Mouse (Mus musculus): ENCODE data around the gene Gm20708. TPM values are rescaled to one million over a fixed set of nuclear protein-coding genes. Genes with fewer than 3 reads are reported as not detected.

Gene Gm20708
- polyA plus RNA-seq, 1 experiment = 12.3 TPM

DNA sequence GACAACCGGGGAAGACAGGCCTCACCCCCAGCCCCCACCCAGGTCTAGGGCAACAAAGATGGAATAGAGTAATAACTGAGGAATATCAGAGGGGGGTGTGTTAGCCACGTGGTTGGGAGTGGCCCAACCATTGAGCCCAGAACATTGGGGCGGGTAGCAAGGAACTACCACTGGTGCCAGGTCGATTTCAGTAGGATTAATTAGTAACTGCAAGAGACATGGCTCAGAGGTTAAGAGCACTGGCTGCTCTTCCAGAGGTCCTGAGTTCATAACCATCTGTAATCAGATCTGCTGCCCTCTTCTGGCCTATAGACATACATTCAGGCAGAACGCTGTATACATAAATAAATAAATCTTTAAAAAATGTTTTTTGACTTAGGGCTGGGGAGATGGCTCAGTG lies 37.2 kb downstream of the Gm20708 start:
- H3K4me1 ChIP-seq (ENCODE audit: control insufficient read depth, insufficient read depth, low read length) = no peaks in the 10 kb centered on the region; the same call in 1 of the 2 replicates
- TF ChIP-seq POLR2A (IDR thresholded peaks at IDR 0.05; ENCODE audit: borderline replicate concordance, control insufficient read depth, low read depth, low read length) = no peak
- TF ChIP-seq CTCF (IDR thresholded peaks at IDR 0.05; ENCODE audit: control insufficient read depth, insufficient read depth, low read length) = no peak
- 0 out of 2 replicates have a peak overlapping the region, but pooled peaks have one; percentile 27 for H3K27ac ChIP-seq (ENCODE audit: control insufficient read depth, insufficient read depth, low read depth, low read length, poor library complexity)
- H3K4me3 ChIP-seq (replicated peaks; ENCODE audit: control insufficient read depth, low read depth, low read length) = no peak overlapping the region
- WGBS = 48% methylated on average over 5 of the region's 5 CpGs

DNA sequence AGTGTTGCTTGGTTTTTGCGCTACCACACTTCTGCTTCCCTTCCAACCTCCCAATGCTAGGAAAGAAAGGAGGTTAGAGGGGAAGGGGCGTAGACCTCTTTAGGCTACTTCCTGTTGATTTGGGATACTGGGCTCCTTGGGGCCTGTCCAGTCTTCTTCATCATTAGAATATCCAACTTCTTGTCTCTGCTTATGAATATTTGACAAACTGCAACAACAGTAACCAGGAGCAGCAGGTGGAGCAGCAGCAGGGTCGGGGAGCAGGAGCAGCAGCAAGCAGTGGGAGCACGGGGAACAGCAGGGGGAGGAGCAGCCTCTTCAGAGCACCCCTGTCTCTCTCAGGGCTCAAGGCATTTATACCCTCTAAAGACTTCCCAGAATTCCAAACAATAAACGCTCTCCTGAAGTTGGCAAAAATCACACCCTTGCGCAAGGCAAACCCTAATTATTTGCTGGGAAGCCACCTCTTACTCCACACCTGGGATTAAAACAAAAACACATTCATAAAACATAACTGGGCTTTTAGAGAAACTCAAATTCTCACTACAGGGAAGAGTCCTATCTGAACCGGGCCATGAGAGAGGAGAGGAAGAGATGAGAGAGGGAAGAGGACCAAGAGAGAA lies 38.2 kb downstream of the Gm20708 start:
- no peaks in the 10 kb centered on the region; the same call in 1 of the 2 replicates for H3K4me1 ChIP-seq (ENCODE audit: control insufficient read depth, insufficient read depth, low read length)
- no peak overlapping the region for H3K4me3 ChIP-seq (replicated peaks; ENCODE audit: control insufficient read depth, low read depth, low read length)
- WGBS = 60% methylated on average over 7 of the region's 7 CpGs
- TF ChIP-seq POLR2A (IDR thresholded peaks at IDR 0.05; ENCODE audit: borderline replicate concordance, control insufficient read depth, low read depth, low read length) (no peak), CTCF (IDR thresholded peaks at IDR 0.05; ENCODE audit: control insufficient read depth, insufficient read depth, low read length) (no peak)
- peak overlapping the region; percentile 88 for H3K27ac ChIP-seq (ENCODE audit: control insufficient read depth, insufficient read depth, low read depth, low read length, poor library complexity)

DNA sequence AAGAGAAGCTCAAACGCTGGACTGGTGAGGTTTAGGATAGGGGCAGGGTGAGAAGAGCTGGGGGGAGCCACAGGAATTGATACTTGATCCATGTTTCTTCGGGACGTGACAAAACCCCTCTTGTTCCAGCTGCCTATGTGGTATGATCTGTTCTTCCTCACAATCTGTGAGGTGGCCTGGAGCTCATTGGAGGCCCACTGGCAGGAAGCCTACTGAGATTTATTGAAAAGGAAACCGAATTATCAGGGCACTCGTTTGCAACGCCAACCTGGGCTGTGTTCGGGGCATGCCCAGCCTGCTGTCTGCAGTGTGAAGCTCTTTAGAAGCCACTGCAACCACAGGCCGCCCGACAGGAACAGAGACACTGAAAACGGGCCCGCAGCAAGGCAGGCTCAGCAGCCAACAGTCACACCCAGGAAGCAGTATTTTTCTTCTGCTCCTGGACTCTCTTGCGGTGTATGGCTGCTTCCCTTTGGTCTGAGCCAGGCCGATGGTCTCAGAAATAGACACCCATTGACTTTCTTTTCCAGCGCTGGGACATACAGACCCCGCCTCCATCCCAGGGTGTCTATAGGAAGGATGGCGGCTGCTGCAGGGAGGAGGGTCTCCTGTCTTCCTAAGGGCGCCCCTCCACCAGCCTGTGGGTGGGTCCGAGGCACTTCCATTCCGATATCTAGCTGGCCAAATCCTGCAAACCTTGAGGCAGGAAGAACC lies 39.0 kb downstream of the Gm20708 start:
- TF ChIP-seq POLR2A (IDR thresholded peaks at IDR 0.05; ENCODE audit: borderline replicate concordance, control insufficient read depth, low read depth, low read length) = peak; percentile 45; the same call in 1 of the 2 replicates
- no peak for TF ChIP-seq CTCF (IDR thresholded peaks at IDR 0.05; ENCODE audit: control insufficient read depth, insufficient read depth, low read length)
- H3K27ac ChIP-seq (ENCODE audit: control insufficient read depth, insufficient read depth, low read depth, low read length, poor library complexity) = peak overlapping the region; percentile 88
- H3K4me1 ChIP-seq (ENCODE audit: control insufficient read depth, insufficient read depth, low read length) = no peaks in the 10 kb centered on the region; the same call in 1 of the 2 replicates
- H3K4me3 ChIP-seq (replicated peaks; ENCODE audit: control insufficient read depth, low read depth, low read length) = peak overlapping the region; percentile 88
- 5% methylated on average over 19 of the region's 19 CpGs for WGBS

DNA sequence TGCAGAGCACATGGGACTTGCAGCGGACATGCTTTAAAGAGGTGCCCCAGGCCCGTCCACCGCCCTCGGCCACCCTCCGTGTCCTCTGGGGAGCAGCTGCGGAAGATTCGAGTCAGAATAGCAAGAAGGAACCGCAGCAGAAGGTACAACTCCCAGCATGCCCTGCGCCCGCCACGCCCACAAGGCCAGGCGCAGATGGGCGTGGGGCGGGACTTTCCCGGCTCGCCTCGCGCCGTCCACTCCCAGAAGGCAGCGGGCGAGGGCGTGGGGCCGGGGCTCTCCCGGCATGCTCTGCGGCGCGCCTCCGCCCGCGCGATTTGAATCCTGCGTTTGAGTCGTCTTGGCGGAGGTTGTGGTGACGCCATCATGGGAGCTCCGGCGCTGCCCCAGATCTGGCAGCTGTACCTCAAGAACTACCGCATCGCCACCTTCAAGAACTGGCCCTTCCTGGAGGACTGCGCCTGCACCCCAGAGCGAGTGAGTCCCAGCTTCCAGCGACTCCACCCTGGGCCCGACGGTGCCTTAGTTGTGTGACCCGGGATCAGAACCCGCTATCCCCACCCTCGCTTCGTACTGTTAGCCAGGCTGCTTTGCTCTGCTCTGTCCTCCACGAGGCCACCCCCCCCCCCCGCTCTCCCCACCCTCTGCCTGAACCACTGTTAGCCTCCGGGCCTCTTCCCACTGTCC lies 39.7 kb downstream of the Gm20708 start, which contains the start of gene Birc5:
Gene Birc5, plus strand, starts transcription at position 267 of the 687 bp plus-strand sequence.
- under 1% methylated on average over 51 of the region's 51 CpGs for WGBS
- TF ChIP-seq POLR2A (IDR thresholded peaks at IDR 0.05; ENCODE audit: borderline replicate concordance, control insufficient read depth, low read depth, low read length) (peak; percentile 94), CTCF (IDR thresholded peaks at IDR 0.05; ENCODE audit: control insufficient read depth, insufficient read depth, low read length) (no peak)
- no peaks in the 10 kb centered on the region; the same call in 1 of the 2 replicates for H3K4me1 ChIP-seq (ENCODE audit: control insufficient read depth, insufficient read depth, low read length)
- H3K27ac ChIP-seq (ENCODE audit: control insufficient read depth, insufficient read depth, low read depth, low read length, poor library complexity) = peak within 1 kb of the TSS; percentile 88
- peak within 1 kb of the TSS; percentile 88 for H3K4me3 ChIP-seq (replicated peaks; ENCODE audit: control insufficient read depth, low read depth, low read length)

DNA sequence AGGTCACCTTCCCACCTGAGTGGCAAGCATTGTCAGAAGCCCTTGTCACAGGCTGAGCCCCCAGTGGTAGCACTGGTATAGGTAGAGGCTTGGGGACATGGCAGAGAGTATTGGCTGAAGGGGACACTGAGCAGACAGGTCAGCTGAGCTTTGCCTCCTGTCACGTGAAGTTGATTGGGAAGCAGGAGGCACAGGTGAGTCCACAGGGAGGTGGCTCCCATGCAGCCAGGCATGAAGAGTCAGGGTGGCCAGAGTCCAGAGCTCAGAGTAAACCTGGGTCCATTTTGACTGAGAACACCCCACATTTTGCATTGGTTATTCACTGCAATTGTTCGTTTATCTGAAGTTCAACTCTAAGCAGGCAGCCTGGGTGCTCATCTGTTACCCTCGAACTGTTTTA lies 43.4 kb downstream of the Gm20708 start:
- WGBS = 90% methylated on average over 3 of the region's 3 CpGs
- no peak overlapping the region for H3K4me3 ChIP-seq (replicated peaks; ENCODE audit: control insufficient read depth, low read depth, low read length)
- H3K27ac ChIP-seq (ENCODE audit: control insufficient read depth, insufficient read depth, low read depth, low read length, poor library complexity) = no peak overlapping the region
- TF ChIP-seq POLR2A (IDR thresholded peaks at IDR 0.05; ENCODE audit: borderline replicate concordance, control insufficient read depth, low read depth, low read length) (no peak), CTCF (IDR thresholded peaks at IDR 0.05; ENCODE audit: control insufficient read depth, insufficient read depth, low read length) (no peak)
- no peaks in the 10 kb centered on the region; the same call in 1 of the 2 replicates for H3K4me1 ChIP-seq (ENCODE audit: control insufficient read depth, insufficient read depth, low read length)

DNA sequence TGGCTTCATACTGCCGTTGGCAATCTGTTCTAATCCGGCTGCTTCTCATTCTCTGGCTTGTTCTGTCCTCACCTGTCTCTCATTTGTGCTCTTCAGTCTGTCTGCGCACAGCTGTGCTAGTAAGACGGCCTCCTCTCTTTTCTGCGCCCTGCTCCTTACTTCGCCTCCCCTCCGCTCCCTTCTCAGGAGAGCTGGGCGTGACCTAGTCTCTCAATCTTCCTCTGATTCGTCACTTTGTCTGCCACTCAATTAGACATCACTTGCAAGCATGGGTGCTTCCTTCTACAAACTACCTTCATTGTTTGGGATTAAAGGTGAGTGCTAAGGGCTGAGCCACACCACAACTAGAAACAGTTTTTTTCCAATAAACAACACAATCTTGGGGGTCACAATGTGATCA lies 44.8 kb downstream of the Gm20708 start:
- TF ChIP-seq POLR2A (IDR thresholded peaks at IDR 0.05; ENCODE audit: borderline replicate concordance, control insufficient read depth, low read depth, low read length) = no peak
- TF ChIP-seq CTCF (IDR thresholded peaks at IDR 0.05; ENCODE audit: control insufficient read depth, insufficient read depth, low read length) = no peak
- 92% methylated on average over 9 of the region's 9 CpGs for WGBS

DNA sequence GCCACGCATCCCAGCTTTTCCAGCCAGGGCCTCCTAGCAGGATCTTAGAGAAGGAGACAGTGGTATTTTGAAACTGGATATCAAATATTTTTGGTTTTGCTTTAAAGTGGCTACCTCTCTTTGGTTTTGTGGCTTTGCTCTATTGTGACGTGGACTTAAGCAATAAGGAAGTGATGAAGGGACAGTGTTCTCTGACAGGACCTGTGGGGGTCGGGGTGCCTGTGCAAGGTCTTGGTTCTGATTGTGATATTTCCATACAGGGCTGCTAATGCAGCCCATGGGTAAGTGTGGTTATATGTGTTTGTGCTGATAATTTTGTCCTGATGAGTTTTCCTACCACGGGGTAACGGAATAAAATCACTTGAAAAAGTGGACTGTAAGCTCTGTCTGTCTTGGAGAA lies 45.9 kb downstream of the Gm20708 start:
- TF ChIP-seq POLR2A (IDR thresholded peaks at IDR 0.05; ENCODE audit: borderline replicate concordance, control insufficient read depth, low read depth, low read length) = no peak
- TF ChIP-seq CTCF (IDR thresholded peaks at IDR 0.05; ENCODE audit: control insufficient read depth, insufficient read depth, low read length) = no peak
- Histone ChIP-seq H3K4me3 (replicated peaks; ENCODE audit: control insufficient read depth, low read depth, low read length) (no peak overlapping the region), H3K27ac (ENCODE audit: control insufficient read depth, insufficient read depth, low read depth, low read length, poor library complexity) (no peak overlapping the region), H3K4me1 (ENCODE audit: control insufficient read depth, insufficient read depth, low read length) (no peaks in the 10 kb centered on the region)
- 74% methylated on average over 5 of the region's 5 CpGs for WGBS

More for the DNA sequence above, 44.8 kb downstream of the Gm20708 start:
- Histone ChIP-seq H3K4me3 (replicated peaks; ENCODE audit: control insufficient read depth, low read depth, low read length) (no peak overlapping the region), H3K27ac (ENCODE audit: control insufficient read depth, insufficient read depth, low read depth, low read length, poor library complexity) (no peak overlapping the region), H3K4me1 (ENCODE audit: control insufficient read depth, insufficient read depth, low read length) (no peaks in the 10 kb centered on the region)

DNA sequence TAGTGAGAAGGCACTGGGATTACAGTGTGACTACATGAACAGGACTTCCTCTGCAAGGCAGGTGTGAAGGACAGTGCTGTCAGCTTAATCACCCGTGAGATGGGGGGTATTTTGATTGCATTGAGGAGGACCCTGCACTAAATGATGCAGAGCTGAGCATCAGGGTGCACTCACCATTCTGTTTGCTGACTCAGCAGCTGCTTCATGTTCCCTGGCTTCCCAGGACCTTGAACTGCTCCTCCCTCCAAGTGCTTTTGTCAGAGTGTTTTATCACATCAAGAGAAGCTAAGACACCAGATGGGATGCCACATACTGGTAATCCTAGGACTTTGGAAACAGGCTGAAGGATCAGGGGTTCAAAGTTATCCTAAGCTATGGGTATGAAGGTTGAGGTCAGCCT lies 46.5 kb downstream of the Gm20708 start:
- 77% methylated on average over 1 of the region's 1 CpGs for WGBS
- Histone ChIP-seq H3K4me3 (replicated peaks; ENCODE audit: control insufficient read depth, low read depth, low read length) (no peak overlapping the region), H3K4me1 (ENCODE audit: control insufficient read depth, insufficient read depth, low read length) (no peaks in the 10 kb centered on the region), H3K27ac (ENCODE audit: control insufficient read depth, insufficient read depth, low read depth, low read length, poor library complexity) (no peak overlapping the region)
- TF ChIP-seq POLR2A (IDR thresholded peaks at IDR 0.05; ENCODE audit: borderline replicate concordance, control insufficient read depth, low read depth, low read length) (no peak), CTCF (IDR thresholded peaks at IDR 0.05; ENCODE audit: control insufficient read depth, insufficient read depth, low read length) (no peak)

All from bone marrow, adult 2 months (tissue).